Mouse (Mus musculus): ENCODE measurements around the gene Ndufaf2. TPM values are rescaled to one million over a fixed set of nuclear protein-coding genes. Genes with fewer than 3 reads are reported as not detected.

Gene Ndufaf2
- polyA plus RNA-seq, 1 experiment = 22.0 TPM

GRCm38 (mm10) chr13:108127130-108127529, 31.3 kb downstream of the Ndufaf2 start:
- no peaks in the 10 kb centered on the region for H3K4me1 ChIP-seq (ENCODE audit: control insufficient read depth, insufficient read depth, low read length)
- H3K27ac ChIP-seq (ENCODE audit: insufficient read depth, low read depth, low read length) = no peak overlapping the region
- TF ChIP-seq CTCF (IDR thresholded peaks at IDR 0.05; ENCODE audit: low read depth, low read length) = peak; percentile 30; the same call in 1 of the 2 replicates
- no peak for TF ChIP-seq POLR2A (IDR thresholded peaks at IDR 0.05; ENCODE audit: borderline replicate concordance, low read depth, low read length)
- no peak overlapping the region for H3K4me3 ChIP-seq (ENCODE audit: insufficient read depth, low read length)

- Histone ChIP-seq H3K27ac (ENCODE audit: insufficient read depth, low read depth, low read length) (no peak overlapping the region), H3K4me1 (ENCODE audit: control insufficient read depth, insufficient read depth, low read length) (no peaks in the 10 kb centered on the region), H3K4me3 (ENCODE audit: insufficient read depth, low read length) (no peak overlapping the region)
- TF ChIP-seq POLR2A (IDR thresholded peaks at IDR 0.05; ENCODE audit: borderline replicate concordance, low read depth, low read length) (no peak), CTCF (IDR thresholded peaks at IDR 0.05; ENCODE audit: low read depth, low read length) (no peak)
These were observed 32.2 kb downstream of the Ndufaf2 start for GRCm38 (mm10) chr13:108126246-108126645.

- Histone ChIP-seq H3K4me3 (ENCODE audit: insufficient read depth, low read length) (no peak overlapping the region), H3K27ac (ENCODE audit: insufficient read depth, low read depth, low read length) (no peak overlapping the region), H3K4me1 (ENCODE audit: control insufficient read depth, insufficient read depth, low read length) (peaks cover 7% of the 10 kb centered on the region)
- no peak for TF ChIP-seq CTCF (IDR thresholded peaks at IDR 0.05; ENCODE audit: low read depth, low read length)
- no peak for TF ChIP-seq POLR2A (IDR thresholded peaks at IDR 0.05; ENCODE audit: borderline replicate concordance, low read depth, low read length)
These were observed 34.3 kb downstream of the Ndufaf2 start for GRCm38 (mm10) chr13:108124096-108124495.

- TF ChIP-seq CTCF (IDR thresholded peaks at IDR 0.05; ENCODE audit: low read depth, low read length) (no peak), POLR2A (IDR thresholded peaks at IDR 0.05; ENCODE audit: borderline replicate concordance, low read depth, low read length) (no peak)
- Histone ChIP-seq H3K4me3 (ENCODE audit: insufficient read depth, low read length) (no peak overlapping the region), H3K4me1 (ENCODE audit: control insufficient read depth, insufficient read depth, low read length) (peaks cover 7% of the 10 kb centered on the region), H3K27ac (ENCODE audit: insufficient read depth, low read depth, low read length) (no peak overlapping the region)
These were observed 35.2 kb downstream of the Ndufaf2 start for GRCm38 (mm10) chr13:108123109-108123723.

- Histone ChIP-seq H3K4me1 (ENCODE audit: control insufficient read depth, insufficient read depth, low read length) (peaks cover 7% of the 10 kb centered on the region), H3K27ac (ENCODE audit: insufficient read depth, low read depth, low read length) (no peak overlapping the region)
- TF ChIP-seq CTCF (IDR thresholded peaks at IDR 0.05; ENCODE audit: low read depth, low read length) = no peak
- TF ChIP-seq POLR2A (IDR thresholded peaks at IDR 0.05; ENCODE audit: borderline replicate concordance, low read depth, low read length) = no peak
These were observed 38.8 kb downstream of the Ndufaf2 start for GRCm38 (mm10) chr13:108119411-108120310.

GRCm38 (mm10) chr13:108118188-108118587, 40.2 kb downstream of the Ndufaf2 start:
- Histone ChIP-seq H3K4me3 (ENCODE audit: insufficient read depth, low read length) (no peak overlapping the region), H3K27ac (ENCODE audit: insufficient read depth, low read depth, low read length) (no peak overlapping the region), H3K4me1 (ENCODE audit: control insufficient read depth, insufficient read depth, low read length) (peaks cover 7% of the 10 kb centered on the region)
- TF ChIP-seq POLR2A (IDR thresholded peaks at IDR 0.05; ENCODE audit: borderline replicate concordance, low read depth, low read length) (no peak), CTCF (IDR thresholded peaks at IDR 0.05; ENCODE audit: low read depth, low read length) (no peak)

More at GRCm38 (mm10) chr13:108119411-108120310, 38.8 kb downstream of the Ndufaf2 start:
- no peak overlapping the region for H3K4me3 ChIP-seq (ENCODE audit: insufficient read depth, low read length)

- H3K4me1 ChIP-seq (ENCODE audit: control insufficient read depth, insufficient read depth, low read length) = peaks cover 7% of the 10 kb centered on the region
- no peak overlapping the region for H3K27ac ChIP-seq (ENCODE audit: insufficient read depth, low read depth, low read length)
- H3K4me3 ChIP-seq (ENCODE audit: insufficient read depth, low read length) = no peak overlapping the region
- no peak for TF ChIP-seq POLR2A (IDR thresholded peaks at IDR 0.05; ENCODE audit: borderline replicate concordance, low read depth, low read length)
- TF ChIP-seq CTCF (IDR thresholded peaks at IDR 0.05; ENCODE audit: low read depth, low read length) = no peak
These were observed 40.8 kb downstream of the Ndufaf2 start for GRCm38 (mm10) chr13:108117654-108118053.

GRCm38 (mm10) chr13:108114257-108114656, 44.2 kb downstream of the Ndufaf2 start:
- Histone ChIP-seq H3K4me1 (ENCODE audit: control insufficient read depth, insufficient read depth, low read length) (no peaks in the 10 kb centered on the region), H3K4me3 (ENCODE audit: insufficient read depth, low read length) (no peak overlapping the region), H3K27ac (ENCODE audit: insufficient read depth, low read depth, low read length) (no peak overlapping the region)
- no peak for TF ChIP-seq POLR2A (IDR thresholded peaks at IDR 0.05; ENCODE audit: borderline replicate concordance, low read depth, low read length)
- no peak for TF ChIP-seq CTCF (IDR thresholded peaks at IDR 0.05; ENCODE audit: low read depth, low read length)

GRCm38 (mm10) chr13:108113536-108113935, 44.9 kb downstream of the Ndufaf2 start:
- TF ChIP-seq POLR2A (IDR thresholded peaks at IDR 0.05; ENCODE audit: borderline replicate concordance, low read depth, low read length) (no peak), CTCF (IDR thresholded peaks at IDR 0.05; ENCODE audit: low read depth, low read length) (no peak)
- H3K27ac ChIP-seq (ENCODE audit: insufficient read depth, low read depth, low read length) = no peak overlapping the region
- no peaks in the 10 kb centered on the region for H3K4me1 ChIP-seq (ENCODE audit: control insufficient read depth, insufficient read depth, low read length)
- H3K4me3 ChIP-seq (ENCODE audit: insufficient read depth, low read length) = no peak overlapping the region

GRCm38 (mm10) chr13:108110929-108111328, 47.5 kb downstream of the Ndufaf2 start:
- Histone ChIP-seq H3K27ac (ENCODE audit: insufficient read depth, low read depth, low read length) (no peak overlapping the region), H3K4me3 (ENCODE audit: insufficient read depth, low read length) (no peak overlapping the region), H3K4me1 (ENCODE audit: control insufficient read depth, insufficient read depth, low read length) (no peaks in the 10 kb centered on the region)
- TF ChIP-seq POLR2A (IDR thresholded peaks at IDR 0.05; ENCODE audit: borderline replicate concordance, low read depth, low read length) = no peak
- TF ChIP-seq CTCF (IDR thresholded peaks at IDR 0.05; ENCODE audit: low read depth, low read length) = no peak

Data from bone marrow macrophage, adult 2 months (primary cell).